7 mouse cellular contexts compared by ENCODE assay signal in the genomic region with DNA sequence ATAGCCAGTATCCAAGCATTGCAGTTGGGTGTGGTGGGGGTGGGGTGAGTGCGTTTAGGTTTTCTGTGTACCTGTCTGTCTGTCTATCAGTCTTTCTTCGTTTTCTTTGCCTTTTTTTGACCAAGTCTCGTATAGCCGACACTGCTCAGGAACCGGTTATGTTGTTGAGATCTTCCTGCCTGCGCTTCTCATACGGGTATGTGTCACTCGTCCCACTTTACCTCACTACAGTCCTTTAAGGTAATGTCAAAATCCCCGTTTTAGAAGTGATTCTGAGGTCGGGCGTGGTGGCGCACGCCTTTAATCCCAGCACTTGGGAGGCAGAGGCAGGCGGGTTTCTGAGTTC. TPM values are rescaled to one million over a fixed set of nuclear protein-coding genes. Genes with fewer than 3 reads are reported as not detected.
DNase-seq lines count a peak whose midpoint lies in the region; ATAC-seq lines count a peak whose summit lies in the region.

No protein-coding gene starts in this region.

- H3K9me3 ChIP-seq in neural tube, embryonic 11.5 days (ENCODE audit: control insufficient read depth, low read length): no peaks in the 10 kb centered on the region
- H3K9me3 ChIP-seq in forebrain, embryonic 12.5 days: no peaks in the 10 kb centered on the region
- no peaks in the 10 kb centered on the region for H3K9me3 ChIP-seq in limb, embryonic 13.5 days
- no peaks in the 10 kb centered on the region for H3K9me3 ChIP-seq in stomach, embryonic 15.5 days

- no peak overlapping the region for H3K27ac ChIP-seq in neural tube, embryonic 11.5 days (ENCODE audit: low read depth, low read length)
- H3K27ac ChIP-seq in forebrain, embryonic 12.5 days: no peak overlapping the region
- no peak overlapping the region for H3K27ac ChIP-seq in limb, embryonic 13.5 days
- no peak overlapping the region for H3K27ac ChIP-seq in stomach, embryonic 15.5 days

- H3K4me2 ChIP-seq in neural tube, embryonic 11.5 days (ENCODE audit: low read depth): peak overlapping the region; percentile 46
- H3K4me2 ChIP-seq in forebrain, embryonic 12.5 days: peak overlapping the region; percentile 76
- H3K4me2 ChIP-seq in limb, embryonic 13.5 days (replicated peaks): peak overlapping the region; percentile 65
- peak overlapping the region; percentile 63 for H3K4me2 ChIP-seq in stomach, embryonic 15.5 days

- DNase-seq in neural tube, embryonic 11.5 days (ENCODE audit: low spot score): no peak
- no peak for DNase-seq in neural tube, embryonic 10.5 days (ENCODE audit: extremely low spot score, low spot score)
- DNase-seq in right cerebral cortex, postnatal 14 days: no peak
- no peak for DNase-seq in cerebellum, postnatal 14 days

- peak overlapping the region; percentile 54 for H3K4me3 ChIP-seq in neural tube, embryonic 11.5 days (ENCODE audit: low read depth, low read length)
- H3K4me3 ChIP-seq in forebrain, embryonic 12.5 days (replicated peaks): peak overlapping the region; percentile 68
- H3K4me3 ChIP-seq in limb, embryonic 13.5 days: peak overlapping the region; percentile 65
- H3K4me3 ChIP-seq in stomach, embryonic 15.5 days (replicated peaks): peak overlapping the region; percentile 89

- no peaks in the 10 kb centered on the region for H3K27me3 ChIP-seq in neural tube, embryonic 11.5 days (ENCODE audit: control insufficient read depth, insufficient read depth, low read length)
- no peaks in the 10 kb centered on the region for H3K27me3 ChIP-seq in forebrain, embryonic 12.5 days
- H3K27me3 ChIP-seq in limb, embryonic 13.5 days: no peaks in the 10 kb centered on the region
- no peaks in the 10 kb centered on the region for H3K27me3 ChIP-seq in stomach, embryonic 15.5 days (replicated peaks)

- no peaks in the 10 kb centered on the region for H3K4me1 ChIP-seq in neural tube, embryonic 11.5 days (ENCODE audit: control insufficient read depth, insufficient read depth, low read length)
- peaks cover 6% of the 10 kb centered on the region; the same call in 1 of the 2 replicates for H3K4me1 ChIP-seq in forebrain, embryonic 12.5 days
- H3K4me1 ChIP-seq in limb, embryonic 13.5 days: peaks cover 6% of the 10 kb centered on the region
- no peaks in the 10 kb centered on the region for H3K4me1 ChIP-seq in stomach, embryonic 15.5 days

- ATAC-seq in neural tube, embryonic 11.5 days (ENCODE audit: insufficient read depth, low FRiP score, low TSS enrichment): no peak; the same call in 1 of the 2 replicates
- no peak; the same call in 1 of the 2 replicates for ATAC-seq in forebrain, embryonic 12.5 days (ENCODE audit: low FRiP score)
- ATAC-seq in limb, embryonic 13.5 days (ENCODE audit: low FRiP score, low read depth): peak; percentile 66
- ATAC-seq in stomach, embryonic 15.5 days (ENCODE audit: insufficient read depth, low FRiP score, low read depth): no peak

- H3K9ac ChIP-seq in neural tube, embryonic 11.5 days (ENCODE audit: low read length): peak overlapping the region; percentile 48
- H3K9ac ChIP-seq in forebrain, embryonic 12.5 days: peak overlapping the region; percentile 51; the same call in 1 of the 2 replicates
- H3K9ac ChIP-seq in limb, embryonic 13.5 days: peak overlapping the region; percentile 68
- no peak overlapping the region for H3K9ac ChIP-seq in stomach, embryonic 15.5 days

- 13% methylated on average over 14 of the region's 14 CpGs for WGBS in neural tube, embryonic 11.5 days
- 16% methylated on average over 14 of the region's 14 CpGs for WGBS in forebrain, embryonic 12.5 days
- WGBS in limb, embryonic 13.5 days: 13% methylated on average over 14 of the region's 14 CpGs
- WGBS in stomach, embryonic 15.5 days: 12% methylated on average over 14 of the region's 14 CpGs

- H3K36me3 ChIP-seq in neural tube, embryonic 11.5 days (ENCODE audit: control insufficient read depth, insufficient read depth, low read length): no peaks in the 10 kb centered on the region
- H3K36me3 ChIP-seq in forebrain, embryonic 12.5 days (replicated peaks): no peaks in the 10 kb centered on the region
- H3K36me3 ChIP-seq in limb, embryonic 13.5 days: no peaks in the 10 kb centered on the region
- no peaks in the 10 kb centered on the region for H3K36me3 ChIP-seq in stomach, embryonic 15.5 days

RNA-seq across cellular contexts. Expression of gene Ccdc28a, which starts 0.6 kb away (rescaled TPM):
- 7.4 and 7.7 TPM in 2 replicates for polyA plus RNA-seq in neural tube, embryonic 11.5 days (2014; fragmentation: Nextera tagmentation; extraction: Ambion mirVana)
- 6.1 and 7.3 TPM in 2 replicates for polyA plus RNA-seq in forebrain, embryonic 12.5 days (2016; fragmentation: Nextera tagmentation; extraction: Ambion mirVana)
- polyA plus RNA-seq in limb, embryonic 13.5 days (2015; fragmentation: Nextera tagmentation; extraction: Ambion mirVana): 9.3 and 9.9 TPM in 2 replicates
- polyA plus RNA-seq in stomach, embryonic 15.5 days (2015; fragmentation: Nextera tagmentation; extraction: Ambion mirVana): 11.2 and 15.3 TPM in 2 replicates

RNA-seq across cellular contexts. Expression of gene Ect2l, which starts 24.7 kb away (rescaled TPM):
- polyA plus RNA-seq in neural tube, embryonic 11.5 days (2014; fragmentation: Nextera tagmentation; extraction: Ambion mirVana): 0.29 TPM in 1 of 2 replicates, not detected in the other
- 0.41 TPM in 2 replicates for polyA plus RNA-seq in forebrain, embryonic 12.5 days (2016; fragmentation: Nextera tagmentation; extraction: Ambion mirVana)
- 1.5 and 1.7 TPM in 2 replicates for polyA plus RNA-seq in limb, embryonic 13.5 days (2015; fragmentation: Nextera tagmentation; extraction: Ambion mirVana)
- 0.17 and 0.36 TPM in 2 replicates for polyA plus RNA-seq in stomach, embryonic 15.5 days (2015; fragmentation: Nextera tagmentation; extraction: Ambion mirVana)
